Mouse (Mus musculus) liver, embryonic 11.5 days (tissue): ENCODE measurements around the gene Cop1. TPM values are rescaled to one million over a fixed set of nuclear protein-coding genes. Genes with fewer than 3 reads are reported as not detected.
"Not testable (repeated sequence)": the region's sequence is repeated elsewhere in the genome, so short reads cannot be mapped to it uniquely, and the experiment has no call there.

Experiments used
- ATAC-seq: fragments of 200-750 bp; cut with Nextera tagmentation; replicated peaks from 2 replicates; pipeline ENCODE4 v1.8.0; 2017; ENCODE audit warnings: moderate number of reproducible peaks, mild to moderate bottlenecking, moderate TSS enrichment, moderate library complexity; ENCODE audit not compliant: low FRiP score
- DNase-seq: peaks from one replicate; pipeline ENCODE4 v3.0.0-alpha.2; 2017; ENCODE audit warnings: low spot score
- H3K27ac ChIP-seq: fragments of 300-500 bp; sonication (generic); 2 replicates; pipeline ENCODE4 v1.5.1; 2014; ENCODE audit warnings: mild to moderate bottlenecking, low read depth, low read length, control low read depth
- H3K27me3 ChIP-seq: fragments of 300-500 bp; sonication (generic); replicated peaks from 2 replicates; pipeline ENCODE4 v1.6.1; 2014; ENCODE audit warnings: low read length, mixed read lengths; ENCODE audit not compliant: control insufficient read depth, insufficient read depth
- H3K36me3 ChIP-seq: fragments of 300-500 bp; sonication (generic); 2 replicates; pipeline ENCODE4 v1.6.1; 2014; ENCODE audit warnings: mild to moderate bottlenecking, low read length, moderate library complexity, mixed read lengths; ENCODE audit not compliant: control insufficient read depth, insufficient read depth
- H3K4me1 ChIP-seq: fragments of 300-500 bp; sonication (generic); replicated peaks from 2 replicates; pipeline ENCODE4 v1.6.1; 2014; ENCODE audit warnings: low read length, mixed read lengths; ENCODE audit not compliant: control insufficient read depth, insufficient read depth
- H3K4me2 ChIP-seq: fragments of 300-500 bp; sonication (generic); 2 replicates; pipeline ENCODE4 v1.6.1; 2014; ENCODE audit warnings: mild to moderate bottlenecking, control low read depth, moderate library complexity
- H3K4me3 ChIP-seq: fragments of 300-500 bp; sonication (generic); 2 replicates; pipeline ENCODE4 v1.5.1; 2014; ENCODE audit warnings: low read depth, low read length, control low read depth
- H3K9ac ChIP-seq: fragments of 300-500 bp; sonication (generic); 2 replicates; pipeline ENCODE4 v1.6.1; 2014; ENCODE audit warnings: low read depth, low read length, control low read depth
- H3K9me3 ChIP-seq: fragments of 300-500 bp; sonication (generic); 2 replicates; pipeline ENCODE4 v1.6.1; 2016; ENCODE audit warnings: low read length, inconsistent platforms, mixed read lengths; ENCODE audit not compliant: control insufficient read depth
- WGBS: fragments of 180-500 bp; shearing (Covaris S2); extraction: QIAGEN DNeasy Blood & Tissue Kit; methylation state at CpG from one replicate; pipeline ENCODE4 v1.1.7; 2014; 5-methylcytosine and 5-hydroxymethylcytosine counted together
- polyA plus RNA-seq: library from polyadenylated mRNA; unstranded; fragments of >200 nt; fragmentation: Nextera tagmentation; extraction: Ambion mirVana; gene quantifications from 2 replicates; pipeline ENCODE4 v1.2.1, GENCODE M21; 2014

Gene Cop1
- polyA plus RNA-seq: 104 and 113 TPM in 2 replicates

GRCm38 (mm10) chr1:159231781-159232571 lies at the start of gene Cop1:
Gene Cop1 (plus strand): TSS chr1:159232320.
- WGBS: under 1% methylated on average over 70 of the region's 97 CpGs
- H3K27ac ChIP-seq: peak within 1 kb of the TSS; percentile 87
- peak; percentile 89 for DNase-seq
- ATAC-seq: peak; percentile 90
- not testable (repeated sequence) for H3K9me3 ChIP-seq, H3K27me3 ChIP-seq, H3K36me3 ChIP-seq
- H3K9ac ChIP-seq: peak within 1 kb of the TSS; percentile 79
- peak within 1 kb of the TSS; percentile 81 for H3K4me3 ChIP-seq
- H3K4me2 ChIP-seq: peak within 1 kb of the TSS; percentile 83
- H3K4me1 ChIP-seq: peaks cover 18% of the 10 kb centered on the region

- no peaks in the 10 kb centered on the region for H3K36me3 ChIP-seq
- no peak for DNase-seq
- no peak overlapping the region for H3K4me2 ChIP-seq
- WGBS: 57% methylated on average over 3 of the region's 3 CpGs
- no peak overlapping the region for H3K9ac ChIP-seq
- no peak overlapping the region for H3K27ac ChIP-seq
- no peaks in the 10 kb centered on the region for H3K9me3 ChIP-seq
- no peaks in the 10 kb centered on the region for H3K27me3 ChIP-seq
- H3K4me3 ChIP-seq: no peak overlapping the region
- H3K4me1 ChIP-seq: no peaks in the 10 kb centered on the region
- no peak for ATAC-seq
Observed at GRCm38 (mm10) chr1:159186741-159187140, 45.4 kb upstream of the Cop1 start.

- Histone ChIP-seq H3K27me3 (no peaks in the 10 kb centered on the region), H3K36me3 (no peaks in the 10 kb centered on the region), H3K4me2 (no peak overlapping the region), H3K9ac (no peak overlapping the region), H3K9me3 (no peaks in the 10 kb centered on the region), H3K27ac (no peak overlapping the region), H3K4me3 (no peak overlapping the region), H3K4me1 (no peaks in the 10 kb centered on the region)
- DNase-seq (no peak), ATAC-seq (no peak)
- WGBS: 68% methylated on average over 3 of the region's 3 CpGs
Observed at GRCm38 (mm10) chr1:159198603-159199002, 33.5 kb upstream of the Cop1 start.

GRCm38 (mm10) chr1:159199606-159200005 lies 32.5 kb upstream of the Cop1 start:
- H3K36me3 ChIP-seq: no peaks in the 10 kb centered on the region
- no peaks in the 10 kb centered on the region for H3K27me3 ChIP-seq
- H3K9ac ChIP-seq: no peak overlapping the region
- ATAC-seq (no peak), DNase-seq (no peak)
- no peak overlapping the region for H3K4me2 ChIP-seq
- H3K9me3 ChIP-seq: no peaks in the 10 kb centered on the region
- H3K4me3 ChIP-seq: no peak overlapping the region
- H3K4me1 ChIP-seq: no peaks in the 10 kb centered on the region
- H3K27ac ChIP-seq: no peak overlapping the region
- 62% methylated on average over 3 of the region's 3 CpGs for WGBS

- no peaks in the 10 kb centered on the region for H3K27me3 ChIP-seq
- H3K4me3 ChIP-seq: no peak overlapping the region
- H3K27ac ChIP-seq: no peak overlapping the region
- no peak overlapping the region for H3K4me2 ChIP-seq
- no peaks in the 10 kb centered on the region for H3K4me1 ChIP-seq
- no peaks in the 10 kb centered on the region for H3K9me3 ChIP-seq
- DNase-seq: no peak
- no peaks in the 10 kb centered on the region for H3K36me3 ChIP-seq
- no peak for ATAC-seq
- H3K9ac ChIP-seq: no peak overlapping the region
Observed at GRCm38 (mm10) chr1:159201220-159201619, 30.9 kb upstream of the Cop1 start.

- WGBS: 83% methylated on average over 4 of the region's 4 CpGs
- no peak overlapping the region for H3K27ac ChIP-seq
- DNase-seq (no peak), ATAC-seq (no peak)
- no peaks in the 10 kb centered on the region for H3K4me1 ChIP-seq
- no peak overlapping the region for H3K4me2 ChIP-seq
- no peak overlapping the region for H3K4me3 ChIP-seq
- no peaks in the 10 kb centered on the region for H3K9me3 ChIP-seq
- H3K9ac ChIP-seq: no peak overlapping the region
- no peaks in the 10 kb centered on the region for H3K36me3 ChIP-seq
- no peaks in the 10 kb centered on the region for H3K27me3 ChIP-seq
Observed at GRCm38 (mm10) chr1:159211711-159212110, 20.4 kb upstream of the Cop1 start.

- H3K9ac ChIP-seq: no peak overlapping the region
- ATAC-seq: no peak
- no peak overlapping the region for H3K4me2 ChIP-seq
- no peak for DNase-seq
- H3K27ac ChIP-seq: no peak overlapping the region
- no peaks in the 10 kb centered on the region for H3K36me3 ChIP-seq
- H3K9me3 ChIP-seq: no peaks in the 10 kb centered on the region
- WGBS: 83% methylated on average over 4 of the region's 4 CpGs
- no peak overlapping the region for H3K4me3 ChIP-seq
- no peaks in the 10 kb centered on the region for H3K4me1 ChIP-seq
- no peaks in the 10 kb centered on the region for H3K27me3 ChIP-seq
Observed at GRCm38 (mm10) chr1:159217437-159217836, 14.7 kb upstream of the Cop1 start.

- Histone ChIP-seq H3K27ac (no peak overlapping the region), H3K9me3 (no peaks in the 10 kb centered on the region), H3K27me3 (no peaks in the 10 kb centered on the region), H3K4me1 (no peaks in the 10 kb centered on the region; the same call in 1 of the 2 replicates), H3K9ac (no peak overlapping the region), H3K36me3 (no peaks in the 10 kb centered on the region), H3K4me2 (no peak overlapping the region), H3K4me3 (no peak overlapping the region)
- 79% methylated on average over 2 of the region's 2 CpGs for WGBS
- DNase-seq (no peak), ATAC-seq (no peak)
Observed at GRCm38 (mm10) chr1:159222046-159222445, 10.1 kb upstream of the Cop1 start.
